Mouse (Mus musculus) heart, embryonic 14.5 days (tissue): ENCODE results near the gene Ntng2. TPM values are rescaled to one million over a fixed set of nuclear protein-coding genes. Genes with fewer than 3 reads are reported as not detected.

ENCODE experiments used
- ATAC-seq: fragments of 200-750 bp; cut with Nextera tagmentation; 2 replicates; pipeline ENCODE4 v1.8.0; 2017; ENCODE audit warnings: low read depth, moderate TSS enrichment; ENCODE audit not compliant: insufficient number of reproducible peaks, insufficient read depth, low FRiP score
- H3K27ac ChIP-seq, 2 experiments: fragments of 200-500 bp in 1 of 2; fragments of 300-500 bp in 1 of 2; sonication (generic) in 1 of 2; replicated peaks in 1 of 2; 2 replicates each; pipeline ENCODE4 v1.5.1; 2012 to 2014; ENCODE audit warnings: low read depth in 2 of 2, low read length in 2 of 2, control low read depth in 1 of 2, mild to moderate bottlenecking in 1 of 2, mixed read lengths in 1 of 2; ENCODE audit not compliant: control insufficient read depth in 1 of 2, insufficient read depth in 1 of 2
- H3K27me3 ChIP-seq: fragments of 300-500 bp; sonication (generic); 2 replicates; pipeline ENCODE4 v1.6.1; 2014; ENCODE audit warnings: mild to moderate bottlenecking, low read length, control low read depth; ENCODE audit not compliant: control insufficient read depth, insufficient read depth
- H3K36me3 ChIP-seq: fragments of 300-500 bp; sonication (generic); 2 replicates; pipeline ENCODE4 v1.6.1; 2014; ENCODE audit warnings: mild to moderate bottlenecking, control low read depth, low read length, mixed read lengths; ENCODE audit not compliant: control insufficient read depth, insufficient read depth
- H3K4me1 ChIP-seq, 2 experiments: fragments of 200-500 bp in 1 of 2; fragments of 300-500 bp in 1 of 2; sonication (generic) in 1 of 2; 2 replicates each; pipeline ENCODE4 v1.6.1; 2012 to 2014; ENCODE audit warnings: low read length in 2 of 2, control low read depth in 1 of 2, mixed read lengths in 1 of 2; ENCODE audit not compliant: control insufficient read depth in 2 of 2, insufficient read depth in 2 of 2
- H3K4me2 ChIP-seq: fragments of 300-500 bp; sonication (generic); 2 replicates; pipeline ENCODE4 v1.6.1; 2014; ENCODE audit warnings: mild to moderate bottlenecking, low read length
- H3K4me3 ChIP-seq, 2 experiments: fragments of 200-500 bp in 1 of 2; fragments of 300-500 bp in 1 of 2; sonication (generic) in 1 of 2; 2 replicates each; pipeline ENCODE4 v1.5.1; 2012 to 2014; ENCODE audit warnings: low read length in 2 of 2, mild to moderate bottlenecking in 2 of 2, control low read depth in 1 of 2, low read depth in 1 of 2, moderate library complexity in 1 of 2; ENCODE audit not compliant: control insufficient read depth in 1 of 2, insufficient read depth in 1 of 2
- H3K9ac ChIP-seq: fragments of 300-500 bp; sonication (generic); 2 replicates; pipeline ENCODE4 v1.6.1; 2014; ENCODE audit warnings: mild to moderate bottlenecking, low read length
- H3K9me3 ChIP-seq: fragments of 300-500 bp; sonication (generic); 2 replicates; pipeline ENCODE4 v1.6.1; 2016; ENCODE audit warnings: low read length, control low read depth; ENCODE audit not compliant: control insufficient read depth
- WGBS: fragments of 180-500 bp; shearing (Covaris S2); extraction: QIAGEN DNeasy Blood & Tissue Kit; methylation state at CpG from one replicate; pipeline ENCODE4 v1.1.7; 2014; 5-methylcytosine and 5-hydroxymethylcytosine counted together
- polyA plus RNA-seq: library from polyadenylated mRNA; unstranded; fragments of >200 nt; fragmentation: Nextera tagmentation; extraction: Ambion mirVana; gene quantifications from 2 replicates; pipeline ENCODE4 v1.2.1, GENCODE M21; 2014

Gene Ntng2
- polyA plus RNA-seq, 1 experiment from 2014 or later, result not detected

DNA sequence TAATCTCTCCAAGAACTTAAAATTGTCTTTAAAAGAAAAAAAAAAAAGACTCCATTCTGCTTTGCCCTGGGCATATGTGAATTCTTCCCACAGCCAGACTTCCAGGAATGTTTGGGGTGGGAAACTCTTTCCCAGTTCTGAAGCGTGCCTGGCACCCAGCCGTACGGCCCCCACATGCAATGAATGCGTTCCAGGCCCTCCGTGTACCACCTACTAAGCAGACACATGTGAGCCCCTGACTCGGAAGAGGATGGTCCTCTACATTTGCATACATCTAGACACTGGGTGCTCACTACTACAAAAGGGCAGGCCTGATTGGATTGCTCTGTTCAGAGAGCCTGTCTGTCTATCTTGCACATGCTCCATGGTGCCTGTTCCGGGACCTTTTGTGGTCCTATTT, 17.0 kb downstream of the Ntng2 start:
- no peaks in the 10 kb centered on the region for H3K9me3 ChIP-seq
- H3K9ac ChIP-seq, result no peak overlapping the region
- H3K4me3 ChIP-seq, result no peak overlapping the region
- no peak overlapping the region for H3K4me2 ChIP-seq
- no peak overlapping the region for H3K27ac ChIP-seq
- 75% methylated on average over 7 of the region's 7 CpGs for WGBS
- no peaks in the 10 kb centered on the region for H3K4me1 ChIP-seq
- H3K36me3 ChIP-seq, result no peaks in the 10 kb centered on the region
- peaks cover 30% of the 10 kb centered on the region for H3K27me3 ChIP-seq
- no peak for ATAC-seq

DNA sequence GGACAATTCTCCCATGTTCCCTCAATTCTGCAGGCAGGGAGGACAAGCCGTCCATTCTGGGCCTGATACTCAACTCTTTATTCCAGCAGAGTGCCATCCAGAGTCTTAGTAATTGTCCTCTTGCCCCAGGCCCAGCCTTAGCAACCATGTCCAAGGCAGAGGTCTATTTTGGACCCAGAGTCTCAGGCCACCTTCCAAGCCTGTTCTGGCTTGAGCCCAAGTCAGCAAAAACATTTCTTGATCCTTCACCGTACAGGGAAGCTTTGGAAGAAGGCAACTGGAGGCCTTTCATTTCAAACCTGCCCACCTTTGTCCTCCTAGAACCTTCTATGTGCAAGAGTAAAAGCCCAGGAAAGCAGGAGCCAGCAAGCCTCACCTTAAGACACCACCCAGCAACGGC, 17.8 kb downstream of the Ntng2 start:
- ATAC-seq, result no peak
- Histone ChIP-seq H3K9me3 (no peaks in the 10 kb centered on the region), H3K27me3 (peaks cover 22% of the 10 kb centered on the region), H3K27ac (no peak overlapping the region), H3K4me2 (no peak overlapping the region), H3K4me3 (no peak overlapping the region), H3K9ac (no peak overlapping the region), H3K4me1 (no peaks in the 10 kb centered on the region), H3K36me3 (no peaks in the 10 kb centered on the region)
- WGBS, result 65% methylated on average over 3 of the region's 3 CpGs

DNA sequence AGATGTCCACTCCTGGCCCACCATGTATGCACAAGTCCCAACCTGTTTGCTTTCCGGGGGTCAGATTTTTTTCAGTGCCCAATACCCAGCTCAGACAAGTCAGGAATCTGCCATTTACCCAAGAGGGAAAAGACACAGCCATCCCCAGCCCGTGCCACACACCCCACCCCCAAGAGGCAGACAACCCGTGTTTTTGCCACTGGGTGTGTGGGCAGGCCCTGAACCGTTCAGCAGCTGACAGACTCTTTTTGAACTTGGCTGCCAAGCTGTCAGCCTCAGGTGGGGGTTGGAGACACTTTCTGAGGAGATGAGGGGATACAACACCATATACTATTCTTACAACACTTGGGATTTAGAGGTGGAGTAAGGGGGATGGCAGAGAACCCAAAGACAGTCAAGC, 18.8 kb downstream of the Ntng2 start:
- H3K9ac ChIP-seq, result no peak overlapping the region
- H3K27ac ChIP-seq, result no peak overlapping the region
- no peaks in the 10 kb centered on the region for H3K36me3 ChIP-seq
- ATAC-seq, result no peak
- H3K27me3 ChIP-seq, result peaks cover 12% of the 10 kb centered on the region; the same call in 1 of the 2 replicates
- no peaks in the 10 kb centered on the region for H3K9me3 ChIP-seq
- WGBS, result 64% methylated on average over 4 of the region's 4 CpGs
- H3K4me3 ChIP-seq, result no peak overlapping the region
- H3K4me2 ChIP-seq, result no peak overlapping the region
- H3K4me1 ChIP-seq, result no peaks in the 10 kb centered on the region

DNA sequence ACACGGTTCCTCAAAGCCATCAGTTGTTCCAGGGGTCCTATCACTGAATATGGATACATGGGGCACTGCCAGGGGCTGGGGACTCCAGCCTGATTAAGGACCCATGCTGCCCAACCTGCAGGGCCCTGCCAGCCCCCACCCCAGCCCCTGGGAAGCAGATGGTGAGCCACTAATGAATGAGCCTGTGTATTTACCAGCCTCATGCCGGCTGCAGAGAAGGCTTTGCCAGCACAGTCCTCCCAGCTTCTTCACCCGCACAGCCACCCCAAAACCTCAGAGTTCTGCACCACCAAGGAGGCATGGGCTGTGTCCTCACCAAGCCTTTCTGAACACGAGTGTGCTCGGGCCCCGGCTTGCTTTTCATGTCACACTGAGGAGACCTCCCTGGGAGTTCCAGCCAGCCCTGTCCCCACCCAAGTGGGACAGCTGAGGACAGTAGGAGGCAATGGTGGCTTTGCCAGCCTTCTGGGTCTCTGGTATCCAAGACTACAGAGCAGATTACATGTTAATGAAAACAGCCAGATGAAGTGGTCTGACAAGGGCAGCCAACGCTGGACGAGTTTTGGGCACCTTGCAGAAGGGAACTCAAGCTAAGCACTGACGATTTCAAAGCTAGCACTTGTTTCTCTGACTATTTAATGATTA, 22.5 kb downstream of the Ntng2 start:
- H3K27me3 ChIP-seq, result no peaks in the 10 kb centered on the region

DNA sequence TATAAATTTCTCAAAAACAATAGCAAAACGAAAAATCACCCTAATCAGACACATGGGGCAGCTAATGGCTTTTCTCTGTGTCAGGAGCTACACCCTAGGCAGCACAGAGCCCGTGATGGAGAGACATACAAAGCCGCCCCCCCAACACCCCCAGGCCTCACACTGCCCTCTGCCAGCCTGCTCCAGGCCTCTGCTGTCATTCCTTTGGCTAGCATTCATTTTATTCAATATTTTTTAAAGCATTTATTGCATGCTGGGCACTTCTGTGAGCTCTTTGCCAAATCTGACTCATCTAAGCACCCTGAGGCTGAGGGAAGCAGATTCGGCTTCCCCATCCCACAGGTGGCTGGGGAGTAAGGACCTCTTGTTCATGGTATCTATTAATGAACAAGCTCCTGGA, 26.1 kb downstream of the Ntng2 start:
- H3K27ac ChIP-seq, result no peak overlapping the region
- H3K36me3 ChIP-seq, result no peaks in the 10 kb centered on the region
- WGBS, result 57% methylated on average over 4 of the region's 4 CpGs
- H3K4me2 ChIP-seq, result no peak overlapping the region
- ATAC-seq, result no peak
- H3K9me3 ChIP-seq, result no peaks in the 10 kb centered on the region
- H3K9ac ChIP-seq, result no peak overlapping the region
- H3K27me3 ChIP-seq, result no peaks in the 10 kb centered on the region
- no peak overlapping the region for H3K4me3 ChIP-seq
- H3K4me1 ChIP-seq, result peaks cover 3 to 7% of the 10 kb centered on the region in 2 experiments; a peak in 2 of 4 replicates

More for the DNA sequence above, 22.5 kb downstream of the Ntng2 start:
- no peak overlapping the region for H3K4me2 ChIP-seq
- no peaks in the 10 kb centered on the region for H3K9me3 ChIP-seq
- H3K27ac ChIP-seq, result no peak overlapping the region
- WGBS, result 60% methylated on average over 9 of the region's 9 CpGs
- H3K4me3 ChIP-seq, result no peak overlapping the region
- no peak overlapping the region for H3K9ac ChIP-seq
- no peaks in the 10 kb centered on the region for H3K36me3 ChIP-seq
- ATAC-seq, result no peak
- H3K4me1 ChIP-seq, result no peaks in the 10 kb centered on the region

DNA sequence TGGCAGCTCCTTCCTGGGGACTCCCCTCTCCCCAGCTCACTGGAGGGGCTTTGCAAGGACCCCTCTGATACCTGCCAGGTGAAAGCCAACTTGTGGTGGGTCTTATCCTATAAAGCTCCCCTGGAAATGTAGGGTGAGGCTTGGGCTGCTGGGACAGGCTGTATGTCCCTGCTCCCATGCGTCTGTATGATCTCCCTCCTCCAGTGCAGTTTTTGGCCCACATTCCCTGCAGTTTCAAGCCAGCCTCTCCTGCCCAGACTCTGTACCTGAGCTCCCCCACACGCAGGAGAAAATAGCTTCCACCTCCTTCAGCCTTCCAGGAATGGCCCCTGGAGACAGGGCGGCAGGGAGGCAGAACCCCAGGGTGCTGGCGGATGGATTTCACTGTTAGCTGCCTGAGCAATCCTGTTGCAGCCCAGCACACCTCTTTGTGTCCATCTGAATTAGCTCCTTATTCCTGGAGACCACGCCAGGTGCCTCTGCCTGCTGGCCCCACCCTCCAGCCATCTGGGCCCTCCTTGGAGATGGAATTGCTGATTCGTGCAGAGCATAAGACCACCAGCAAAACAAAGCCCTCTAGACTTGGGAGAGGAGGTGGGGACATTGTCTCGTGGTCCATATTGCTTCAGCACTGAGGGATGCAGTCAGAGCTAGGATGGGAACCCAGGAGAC, 29.1 kb downstream of the Ntng2 start:
- no peaks in the 10 kb centered on the region for H3K36me3 ChIP-seq
- H3K27me3 ChIP-seq, result no peaks in the 10 kb centered on the region
- H3K27ac ChIP-seq, result no peak overlapping the region
- no peaks in the 10 kb centered on the region for H3K9me3 ChIP-seq
- 58% methylated on average over 7 of the region's 7 CpGs for WGBS
- H3K4me2 ChIP-seq, result no peak overlapping the region
- H3K4me3 ChIP-seq, result no peak overlapping the region
- H3K4me1 ChIP-seq, result peaks cover 3 to 7% of the 10 kb centered on the region in 2 experiments; a peak in 2 of 4 replicates
- no peak for ATAC-seq
- no peak overlapping the region for H3K9ac ChIP-seq

DNA sequence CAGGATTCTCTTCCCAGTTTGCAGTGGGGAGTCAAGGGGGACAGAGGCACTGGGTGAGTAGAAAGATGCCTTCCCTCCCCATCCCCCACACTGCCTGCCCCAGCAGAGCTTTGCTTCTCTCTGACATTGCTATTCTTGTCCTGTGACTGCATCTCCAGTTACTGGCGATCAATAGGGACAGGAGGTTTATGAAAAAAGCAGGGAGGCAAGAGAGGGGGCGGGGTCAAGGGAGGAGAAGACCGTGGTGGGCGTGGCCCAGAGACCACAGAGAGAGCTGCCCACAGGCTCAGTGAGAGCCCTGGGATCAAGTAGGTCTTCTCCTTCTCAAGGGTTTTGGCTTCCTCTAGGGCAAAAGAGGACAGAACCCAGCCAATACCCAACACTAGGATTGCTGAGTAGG, 30.5 kb downstream of the Ntng2 start:
- WGBS, result 11% methylated on average over 4 of the region's 4 CpGs
- ATAC-seq, result no peak
- peaks cover 3 to 7% of the 10 kb centered on the region in 2 experiments; a peak in 2 of 4 replicates for H3K4me1 ChIP-seq
- no peak overlapping the region for H3K4me3 ChIP-seq
- H3K27me3 ChIP-seq, result no peaks in the 10 kb centered on the region
- no peak overlapping the region for H3K9ac ChIP-seq
- no peak overlapping the region for H3K4me2 ChIP-seq
- no peaks in the 10 kb centered on the region for H3K9me3 ChIP-seq
- no peak overlapping the region for H3K27ac ChIP-seq
- H3K36me3 ChIP-seq, result no peaks in the 10 kb centered on the region
